ENCODE assay signal across 8 mouse cellular contexts in the genomic region with DNA sequence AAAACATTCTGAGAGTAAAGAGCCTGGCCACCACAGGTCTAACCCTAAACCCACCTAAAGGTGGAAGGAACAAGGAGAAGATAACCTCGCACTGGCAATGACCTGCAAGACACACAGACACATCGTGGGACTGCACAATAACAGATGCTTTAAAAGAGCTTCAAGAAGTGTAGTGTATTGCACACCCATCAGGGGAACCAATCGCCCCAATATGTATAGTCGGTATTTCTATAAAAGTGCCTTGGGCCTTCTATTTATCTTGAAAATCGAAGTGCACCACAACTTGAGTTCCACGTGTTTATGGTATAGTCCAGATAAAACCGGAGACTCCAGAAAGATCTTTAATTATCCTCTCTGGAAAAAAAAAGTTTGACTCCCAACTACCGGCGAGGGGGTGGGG. TPM values are rescaled to one million over a fixed set of nuclear protein-coding genes. Genes with fewer than 3 reads are reported as not detected.
DNase-seq lines count a peak whose midpoint lies in the region; ATAC-seq and TF ChIP-seq lines count a peak whose summit lies in the region.

No protein-coding gene starts in this region.

- no peaks in the 10 kb centered on the region for H3K9me3 ChIP-seq in limb, embryonic 12.5 days
- no peaks in the 10 kb centered on the region for H3K9me3 ChIP-seq in stomach, embryonic 15.5 days

- peaks cover 17% of the 10 kb centered on the region for H3K36me3 ChIP-seq in limb, embryonic 12.5 days
- H3K36me3 ChIP-seq in stomach, embryonic 15.5 days, result peaks cover 6% of the 10 kb centered on the region; the same call in 1 of the 2 replicates

- no peak for ATAC-seq in limb, embryonic 12.5 days (ENCODE audit: insufficient number of reproducible peaks, insufficient read depth, low FRiP score, low TSS enrichment, low read depth)
- no peak for ATAC-seq in stomach, embryonic 15.5 days (ENCODE audit: insufficient read depth, low FRiP score, low read depth)

- peak overlapping the region; percentile 29 for H3K4me3 ChIP-seq in embryonic fibroblast, embryonic 13.5 days (ENCODE audit: insufficient read depth, low read length)
- peak overlapping the region; percentile 72 for H3K4me3 ChIP-seq in limb, embryonic 12.5 days (replicated peaks)
- peak overlapping the region; percentile 76 for H3K4me3 ChIP-seq in stomach, embryonic 15.5 days (replicated peaks)

- no peaks in the 10 kb centered on the region for H3K27me3 ChIP-seq in limb, embryonic 12.5 days
- no peaks in the 10 kb centered on the region for H3K27me3 ChIP-seq in stomach, embryonic 15.5 days (replicated peaks)

- TF ChIP-seq POLR2A in embryonic fibroblast, embryonic 13.5 days (IDR thresholded peaks at IDR 0.05; ENCODE audit: low read depth, low read length), result no peak

- 0 out of 2 replicates have a peak overlapping the region, but pooled peaks have one; percentile 20 for H3K27ac ChIP-seq in embryonic fibroblast, embryonic 13.5 days (ENCODE audit: insufficient read depth, low read length)
- peak overlapping the region; percentile 98 for H3K27ac ChIP-seq in limb, embryonic 12.5 days
- H3K27ac ChIP-seq in stomach, embryonic 15.5 days, result peak overlapping the region; percentile 95; the same call in 1 of the 2 replicates

- TF ChIP-seq CTCF in embryonic fibroblast, embryonic 13.5 days (IDR thresholded peaks at IDR 0.05; ENCODE audit: borderline replicate concordance, insufficient read depth, low read length), result no peak

- 24% methylated on average over 9 of the region's 9 CpGs for WGBS in limb, embryonic 12.5 days
- WGBS in stomach, embryonic 15.5 days, result 12% methylated on average over 9 of the region's 9 CpGs

- peak overlapping the region; percentile 74 for H3K4me2 ChIP-seq in limb, embryonic 12.5 days
- peak overlapping the region; percentile 71 for H3K4me2 ChIP-seq in stomach, embryonic 15.5 days

- peak; percentile 26 for DNase-seq in cerebellum, adult 9-11 months
- DNase-seq in cerebellum, postnatal 14 days, result no peak
- peak; percentile 56 for DNase-seq in 416B (ENCODE audit: low read depth)
- no peak for DNase-seq in c-Kit-positive CD71-positive TER-119-positive erythroid progenitor cells, embryonic 14.5 days (ENCODE audit: low spot score)
- DNase-seq in frontal cortex, postnatal 25 days (ENCODE audit: low spot score in 2 of 2), result no peak

- H3K4me1 ChIP-seq in embryonic fibroblast, embryonic 13.5 days (ENCODE audit: control insufficient read depth, insufficient read depth, low read length), result peaks cover 7% of the 10 kb centered on the region
- H3K4me1 ChIP-seq in limb, embryonic 12.5 days (replicated peaks), result peaks cover 24% of the 10 kb centered on the region
- H3K4me1 ChIP-seq in stomach, embryonic 15.5 days, result peaks cover 10% of the 10 kb centered on the region; the same call in 1 of the 2 replicates

- H3K9ac ChIP-seq in limb, embryonic 12.5 days (replicated peaks), result peak overlapping the region; percentile 94
- H3K9ac ChIP-seq in stomach, embryonic 15.5 days, result peak overlapping the region; percentile 13; the same call in 1 of the 2 replicates

RNA-seq across cellular contexts. Expression of a gene that starts 0.3 kb away (rescaled TPM):
- polyA plus RNA-seq in embryonic fibroblast, embryonic 13.5 days (2011; ENCODE audit: insufficient read length, low read depth, missing spikeins), result 58.6 and 66.6 TPM in 2 replicates
- polyA plus RNA-seq in limb, embryonic 12.5 days (2016; fragmentation: Nextera tagmentation; extraction: Ambion mirVana), result 180 and 191 TPM in 2 replicates
- polyA plus RNA-seq in stomach, embryonic 15.5 days (2015; fragmentation: Nextera tagmentation; extraction: Ambion mirVana), result 125 and 136 TPM in 2 replicates

Comparison
In these comparisons a context has a peak if more than half of its experiments do, and no peak if none do; other contexts are left out.
1. DNase-seq: peak in cerebellum, adult 9-11 months (single experiment) and 416B (single experiment); none in cerebellum, postnatal 14 days (0 of 2), c-Kit-positive CD71-positive TER-119-positive erythroid progenitor cells, embryonic 14.5 days (single experiment) and frontal cortex, postnatal 25 days (0 of 2).
2. H3K27ac ChIP-seq: peak in every context shown above with its lines; median percentile 98 in limb, embryonic 12.5 days; 95 in stomach, embryonic 15.5 days; 20 in embryonic fibroblast, embryonic 13.5 days.
3. Peak in every context shown above with its lines, with median percentiles within 50 percentile points of each other: H3K4me3 ChIP-seq.